Mouse (Mus musculus) left cerebral cortex, postnatal 25 days (tissue): ENCODE data around the gene Chfr. TPM values are rescaled to one million over a fixed set of nuclear protein-coding genes. Genes with fewer than 3 reads are reported as not detected.
"Not testable (repeated sequence)": the region's sequence is repeated elsewhere in the genome, so short reads cannot be mapped to it uniquely, and the experiment has no call there.

Experiments used
- DNase-seq, 2 experiments: peaks; one replicate each; pipeline ENCODE4 v3.0.0; 2022; ENCODE audit warnings: low spot score in 2 of 2, mixed read lengths in 1 of 2
- intact Hi-C: fragments of 180-260 bp; cut with DNase I; formaldehyde crosslinking; loops from one replicate; pipeline ENCODE4 v1.15.1; 2025
- total RNA-seq, 2 experiments: library from RNA; stranded (reverse); gene quantifications; 2 replicates each; pipeline ENCODE4 v1.2.3; 2021

The Chfr gene
- total RNA-seq, 2 experiments from 2014 or later, result 51.3 to 54.7 TPM

- intact Hi-C loops, result loop anchor here (1.0 kb wide), 1 partner anchor 550 kb away; no protein-coding TSS in a partner anchor
- DNase-seq, result peak; percentile 28 to 35
Measured at GRCm38 (mm10) chr5:110106901-110107564, 28.6 kb upstream of the Chfr start.

- intact Hi-C loops, result loop anchor here (1.0 kb wide), 1 partner anchor 550 kb away; no protein-coding TSS in a partner anchor
- DNase-seq, result peak; percentile 92 to 98
Measured at GRCm38 (mm10) chr5:110107581-110108304, 27.9 kb upstream of the Chfr start, which contains the start of gene Gtpbp6. TSS of gene Gtpbp6 (minus strand) at chr5:110108197.

- no peak for DNase-seq
- intact Hi-C loops, result no loop called here
Measured at GRCm38 (mm10) chr5:110108305-110108628, 27.4 kb upstream of the Chfr start.

- intact Hi-C loops, result loop anchor here (1.0 kb wide), 1 partner anchor 25 kb away; the partner anchor contains the start of gene Chfr
- peak; percentile 93 to 96 for DNase-seq
Measured at GRCm38 (mm10) chr5:110109991-110110441, 25.6 kb upstream of the Chfr start, which contains the start of gene Zfp605. TSS of gene Zfp605 (plus strand) at chr5:110110092.

GRCm38 (mm10) chr5:110122380-110122779, 13.3 kb upstream of the Chfr start:
- DNase-seq, intact Hi-C loops: not testable (repeated sequence)

GRCm38 (mm10) chr5:110136087-110136464, 434 bp downstream of the Chfr start:
- intact Hi-C loops, result no loop called here

GRCm38 (mm10) chr5:110137816-110138215, 2.2 kb downstream of the Chfr start:
- no peak for DNase-seq
- intact Hi-C loops, result no loop called here

More at GRCm38 (mm10) chr5:110136087-110136464, 434 bp downstream of the Chfr start:
- no peak for DNase-seq

- no peak for DNase-seq
- intact Hi-C loops, result no loop called here
Measured at GRCm38 (mm10) chr5:110139325-110139724, 3.7 kb downstream of the Chfr start.

GRCm38 (mm10) chr5:110140424-110140823, 4.8 kb downstream of the Chfr start:
- intact Hi-C loops, result no loop called here
- no peak for DNase-seq

- DNase-seq, result no peak
- intact Hi-C loops, result no loop called here
Measured at GRCm38 (mm10) chr5:110142309-110142708, 6.7 kb downstream of the Chfr start.

- intact Hi-C loops, result no loop called here
- no peak for DNase-seq
Measured at GRCm38 (mm10) chr5:110143007-110143406, 7.4 kb downstream of the Chfr start.

- peak in 1 of 2 experiments; percentile 54 for DNase-seq
- intact Hi-C loops, result no loop called here
Measured at GRCm38 (mm10) chr5:110169374-110169773, 33.7 kb downstream of the Chfr start.

GRCm38 (mm10) chr5:110176362-110177020, 40.8 kb downstream of the Chfr start, which contains the start of gene Golga3:
TSS of gene Golga3 (plus strand) at chr5:110176701.
- peak; percentile 92 to 95 for DNase-seq
- intact Hi-C loops, result no loop called here

- intact Hi-C loops, result no loop called here
- DNase-seq, result no peak
Measured at GRCm38 (mm10) chr5:110177021-110177420, 41.4 kb downstream of the Chfr start.

GRCm38 (mm10) chr5:110178628-110179027, 43.0 kb downstream of the Chfr start:
- no peak for DNase-seq
- intact Hi-C loops, result no loop called here

- DNase-seq, result no peak
- intact Hi-C loops, result no loop called here
Measured at GRCm38 (mm10) chr5:110181716-110182115, 46.1 kb downstream of the Chfr start.

GRCm38 (mm10) chr5:110203164-110203895, 67.7 kb downstream of the Chfr start:
- intact Hi-C loops, result loop anchor here (5.0 kb wide), 2 partner anchors 41 to 54 kb away; no protein-coding TSS in a partner anchor

GRCm38 (mm10) chr5:110204777-110205176, 69.1 kb downstream of the Chfr start:
- DNase-seq, result no peak
- intact Hi-C loops, result loop anchor here (5.0 kb wide), 2 partner anchors 42 to 53 kb away; no protein-coding TSS in a partner anchor

More at GRCm38 (mm10) chr5:110203164-110203895, 67.7 kb downstream of the Chfr start:
- no peak for DNase-seq

- intact Hi-C loops, result no loop called here
- no peak for DNase-seq
Measured at GRCm38 (mm10) chr5:110211312-110211711, 75.7 kb downstream of the Chfr start.
